Mouse (Mus musculus) limb, embryonic 15.5 days (tissue): ENCODE measurements around the gene Cdc42bpb. TPM values are rescaled to one million over a fixed set of nuclear protein-coding genes. Genes with fewer than 3 reads are reported as not detected.

Source experiments
- ATAC-seq: fragments of 200-750 bp; cut with Nextera tagmentation; 2 replicates; pipeline ENCODE4 v1.8.0; 2017; ENCODE audit warnings: low read depth, moderate TSS enrichment; ENCODE audit not compliant: insufficient number of reproducible peaks, low FRiP score, low TSS enrichment
- H3K27ac ChIP-seq: fragments of 300-500 bp; sonication (generic); 2 replicates; pipeline ENCODE4 v1.5.1; 2015; ENCODE audit warnings: moderate library complexity, mild to moderate bottlenecking, inconsistent platforms
- H3K27me3 ChIP-seq: fragments of 300-500 bp; sonication (generic); 2 replicates; pipeline ENCODE4 v1.6.1; 2015; ENCODE audit warnings: inconsistent platforms
- H3K36me3 ChIP-seq: fragments of 300-500 bp; sonication (generic); 2 replicates; pipeline ENCODE4 v1.6.1; 2015; ENCODE audit warnings: inconsistent platforms
- H3K4me1 ChIP-seq: fragments of 300-500 bp; sonication (generic); 2 replicates; pipeline ENCODE4 v1.6.1; 2015; ENCODE audit warnings: inconsistent platforms
- H3K4me2 ChIP-seq: fragments of 300-500 bp; sonication (generic); 2 replicates; pipeline ENCODE4 v1.6.1; 2015; ENCODE audit warnings: mild to moderate bottlenecking, inconsistent platforms
- H3K4me3 ChIP-seq: fragments of 300-500 bp; sonication (generic); 2 replicates; pipeline ENCODE4 v1.5.1; 2015; ENCODE audit warnings: mild to moderate bottlenecking, inconsistent platforms
- H3K9ac ChIP-seq: fragments of 300-500 bp; sonication (generic); 2 replicates; pipeline ENCODE4 v1.6.1; 2015; ENCODE audit warnings: inconsistent platforms
- H3K9me3 ChIP-seq: fragments of 300-500 bp; sonication (generic); 2 replicates; pipeline ENCODE4 v1.6.1; 2016; ENCODE audit warnings: inconsistent platforms
- WGBS: fragments of 180-500 bp; shearing (Covaris S2); methylation state at CpG from one replicate; pipeline ENCODE4 v1.1.7; 2015; 5-methylcytosine and 5-hydroxymethylcytosine counted together
- polyA plus RNA-seq: library from polyadenylated mRNA; unstranded; fragments of >200 nt; fragmentation: Nextera tagmentation; extraction: Ambion mirVana; gene quantifications from 2 replicates; pipeline ENCODE4 v1.2.1, GENCODE M21; 2015

The Cdc42bpb gene
- polyA plus RNA-seq, 1 experiment from 2014 or later, result 33.5 TPM

- ATAC-seq, result no peak
- 84% methylated on average over 12 of the region's 12 CpGs for WGBS
- peaks cover 96% of the 10 kb centered on the region for H3K36me3 ChIP-seq
Measured at GRCm38 (mm10) chr12:111309256-111309655, 68.3 kb downstream of the Cdc42bpb start.

GRCm38 (mm10) chr12:111306821-111307220 is 70.7 kb downstream of the Cdc42bpb start:
- no peaks in the 10 kb centered on the region for H3K4me1 ChIP-seq
- WGBS, result 81% methylated on average over 8 of the region's 8 CpGs
- H3K27me3 ChIP-seq, result no peaks in the 10 kb centered on the region
- no peak overlapping the region for H3K4me3 ChIP-seq
- ATAC-seq, result no peak
- no peaks in the 10 kb centered on the region for H3K9me3 ChIP-seq
- H3K9ac ChIP-seq, result no peak overlapping the region
- H3K36me3 ChIP-seq, result peaks cover 98% of the 10 kb centered on the region
- no peak overlapping the region for H3K4me2 ChIP-seq
- no peak overlapping the region for H3K27ac ChIP-seq

More at GRCm38 (mm10) chr12:111309256-111309655, 68.3 kb downstream of the Cdc42bpb start:
- Histone ChIP-seq H3K27ac (no peak overlapping the region), H3K9me3 (no peaks in the 10 kb centered on the region), H3K4me2 (no peak overlapping the region), H3K27me3 (no peaks in the 10 kb centered on the region), H3K4me3 (no peak overlapping the region), H3K4me1 (no peaks in the 10 kb centered on the region), H3K9ac (no peak overlapping the region)

- Histone ChIP-seq H3K9me3 (no peaks in the 10 kb centered on the region), H3K4me1 (no peaks in the 10 kb centered on the region), H3K4me2 (no peak overlapping the region), H3K36me3 (peaks cover 93% of the 10 kb centered on the region), H3K27me3 (no peaks in the 10 kb centered on the region), H3K4me3 (no peak overlapping the region), H3K9ac (no peak overlapping the region), H3K27ac (no peak overlapping the region)
- no peak for ATAC-seq
- WGBS, result 84% methylated on average over 8 of the region's 8 CpGs
Measured at GRCm38 (mm10) chr12:111303702-111304337, 73.7 kb downstream of the Cdc42bpb start.

- ATAC-seq, result no peak
- H3K27ac ChIP-seq, result no peak overlapping the region
- 94% methylated on average over 14 of the region's 14 CpGs for WGBS
- H3K27me3 ChIP-seq, result no peaks in the 10 kb centered on the region
- peaks cover 95% of the 10 kb centered on the region for H3K36me3 ChIP-seq
- no peak overlapping the region for H3K4me3 ChIP-seq
- no peak overlapping the region for H3K4me2 ChIP-seq
- H3K9ac ChIP-seq, result no peak overlapping the region
- H3K4me1 ChIP-seq, result no peaks in the 10 kb centered on the region
- H3K9me3 ChIP-seq, result no peaks in the 10 kb centered on the region
Measured at GRCm38 (mm10) chr12:111302018-111302345, 75.5 kb downstream of the Cdc42bpb start.

- H3K4me1 ChIP-seq, result no peaks in the 10 kb centered on the region
- peaks cover 95% of the 10 kb centered on the region for H3K36me3 ChIP-seq
- H3K4me3 ChIP-seq, result no peak overlapping the region
- no peak overlapping the region for H3K4me2 ChIP-seq
- WGBS, result 92% methylated on average over 27 of the region's 27 CpGs
- H3K27ac ChIP-seq, result no peak overlapping the region
- H3K9me3 ChIP-seq, result no peaks in the 10 kb centered on the region
- no peaks in the 10 kb centered on the region for H3K27me3 ChIP-seq
- no peak overlapping the region for H3K9ac ChIP-seq
- no peak for ATAC-seq
Measured at GRCm38 (mm10) chr12:111301322-111302017, 76.0 kb downstream of the Cdc42bpb start.

GRCm38 (mm10) chr12:111293025-111293424 is 84.5 kb downstream of the Cdc42bpb start:
- Histone ChIP-seq H3K4me2 (no peak overlapping the region), H3K9ac (no peak overlapping the region), H3K36me3 (peaks cover 69% of the 10 kb centered on the region), H3K27ac (no peak overlapping the region), H3K9me3 (no peaks in the 10 kb centered on the region), H3K4me3 (no peak overlapping the region), H3K27me3 (no peaks in the 10 kb centered on the region), H3K4me1 (no peaks in the 10 kb centered on the region; the same call in 1 of the 2 replicates)
- ATAC-seq, result no peak
- 91% methylated on average over 12 of the region's 12 CpGs for WGBS

GRCm38 (mm10) chr12:111284532-111284931 is 93.0 kb downstream of the Cdc42bpb start:
- H3K9me3 ChIP-seq, result no peaks in the 10 kb centered on the region
- WGBS, result 14% methylated on average over 10 of the region's 10 CpGs
- no peak for ATAC-seq
- peaks cover 22% of the 10 kb centered on the region for H3K4me1 ChIP-seq
- H3K4me3 ChIP-seq, result peak overlapping the region; percentile 9; the same call in 1 of the 2 replicates
- no peaks in the 10 kb centered on the region for H3K36me3 ChIP-seq
- no peak overlapping the region for H3K27ac ChIP-seq
- H3K27me3 ChIP-seq, result no peaks in the 10 kb centered on the region
- H3K4me2 ChIP-seq, result peak overlapping the region; percentile 25
- H3K9ac ChIP-seq, result no peak overlapping the region

- H3K4me1 ChIP-seq, result peaks cover 22% of the 10 kb centered on the region
- H3K4me3 ChIP-seq, result no peak overlapping the region
- H3K4me2 ChIP-seq, result no peak overlapping the region
- no peak overlapping the region for H3K9ac ChIP-seq
- no peaks in the 10 kb centered on the region for H3K36me3 ChIP-seq
- no peak for ATAC-seq
- 81% methylated on average over 4 of the region's 4 CpGs for WGBS
- peaks cover 5% of the 10 kb centered on the region; the same call in 1 of the 2 replicates for H3K9me3 ChIP-seq
- H3K27ac ChIP-seq, result no peak overlapping the region
- no peaks in the 10 kb centered on the region for H3K27me3 ChIP-seq
Measured at GRCm38 (mm10) chr12:111283573-111283972, 93.9 kb downstream of the Cdc42bpb start.

- Histone ChIP-seq H3K4me3 (no peak overlapping the region), H3K9ac (no peak overlapping the region), H3K4me2 (no peak overlapping the region), H3K36me3 (no peaks in the 10 kb centered on the region), H3K27me3 (peaks cover 62% of the 10 kb centered on the region), H3K4me1 (peaks cover 28% of the 10 kb centered on the region), H3K9me3 (peaks cover 5% of the 10 kb centered on the region; the same call in 1 of the 2 replicates), H3K27ac (no peak overlapping the region)
- no peak for ATAC-seq
- 58% methylated on average over 6 of the region's 6 CpGs for WGBS
Measured at GRCm38 (mm10) chr12:111276371-111276770, 101.1 kb downstream of the Cdc42bpb start.

- H3K27me3 ChIP-seq, result peaks cover 72% of the 10 kb centered on the region
- no peak overlapping the region for H3K27ac ChIP-seq
- peaks cover 5% of the 10 kb centered on the region; the same call in 1 of the 2 replicates for H3K9me3 ChIP-seq
- H3K9ac ChIP-seq, result no peak overlapping the region; the same call in 1 of the 2 replicates
- ATAC-seq, result no peak
- H3K4me1 ChIP-seq, result peaks cover 35% of the 10 kb centered on the region
- WGBS, result under 1% methylated on average over 58 of the region's 58 CpGs
- H3K36me3 ChIP-seq, result no peaks in the 10 kb centered on the region
- H3K4me3 ChIP-seq, result peak overlapping the region; percentile 43
- H3K4me2 ChIP-seq, result peak overlapping the region; percentile 96
Measured at GRCm38 (mm10) chr12:111275150-111275841, 102.2 kb downstream of the Cdc42bpb start.

- H3K9me3 ChIP-seq, result peaks cover 5% of the 10 kb centered on the region; the same call in 1 of the 2 replicates
- H3K27ac ChIP-seq, result no peak overlapping the region
- peak overlapping the region; percentile 28; the same call in 1 of the 2 replicates for H3K9ac ChIP-seq
- no peaks in the 10 kb centered on the region for H3K36me3 ChIP-seq
- H3K4me2 ChIP-seq, result peak overlapping the region; percentile 96
- WGBS, result 2% methylated on average over 80 of the region's 80 CpGs
- ATAC-seq, result no peak
- peaks cover 35% of the 10 kb centered on the region for H3K4me1 ChIP-seq
- peak overlapping the region; percentile 43 for H3K4me3 ChIP-seq
- H3K27me3 ChIP-seq, result peaks cover 79% of the 10 kb centered on the region
Measured at GRCm38 (mm10) chr12:111274447-111275149, 102.9 kb downstream of the Cdc42bpb start.
